Mouse (Mus musculus) liver, adult 2 months (tissue): ENCODE data around the gene Pwwp2a.

Experiments
- CTCF ChIP-seq: fragments of 200-500 bp; IDR thresholded peaks from 2 replicates; pipeline ENCODE4 v1.5.1; 2011; ENCODE audit warnings: low read depth, low read length, control low read depth
- POLR2A ChIP-seq: fragments of 200-500 bp; IDR thresholded peaks from 2 replicates; pipeline ENCODE4 v1.6.1; 2011; ENCODE audit warnings: low read length, control low read depth; ENCODE audit not compliant: insufficient read depth; ENCODE audit errors: extremely low read depth

GRCm38 (mm10) chr11:43705751-43706150 lies 24.0 kb downstream of the Pwwp2a start:
- TF ChIP-seq CTCF (no peak), POLR2A (no peak)
